Mouse (Mus musculus): Measurements from ENCODE around the gene Psd4.

DNA sequence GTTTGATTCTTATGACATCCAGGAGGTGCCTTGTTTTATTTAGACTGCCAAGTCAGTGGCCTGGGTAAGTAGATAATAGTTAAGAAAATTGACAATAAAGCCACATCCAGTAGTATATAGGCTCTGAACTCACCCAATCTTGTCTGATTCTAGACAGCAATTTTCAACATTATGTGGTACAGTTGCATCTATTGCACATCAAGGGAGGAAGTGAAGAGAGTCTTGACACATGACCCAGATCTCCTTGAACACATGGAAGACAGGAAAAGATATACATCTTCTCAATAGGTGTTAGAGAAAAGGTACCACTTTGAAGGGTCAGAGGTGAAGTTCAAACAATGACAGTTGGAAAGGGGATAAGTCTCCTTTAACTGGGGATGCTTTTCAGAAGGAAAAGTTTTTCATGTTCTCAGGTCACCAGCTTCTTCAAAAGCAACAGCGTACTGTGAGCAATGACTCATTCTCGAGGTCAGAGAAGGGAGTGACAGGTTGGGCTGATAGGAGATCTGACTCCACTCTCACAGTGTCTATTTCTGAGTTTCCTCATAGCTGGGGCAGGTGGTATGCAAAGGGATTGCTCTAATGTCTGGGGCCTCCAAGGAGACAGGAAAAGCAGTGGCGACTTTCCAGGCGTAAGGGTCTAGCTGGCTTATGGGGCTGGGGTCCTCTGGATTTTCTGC, 49.3 kb upstream of the Psd4 start:
- no peak for TF ChIP-seq CTCF (IDR thresholded peaks at IDR 0.05; ENCODE audit: borderline replicate concordance, extremely low read depth, insufficient read depth, insufficient read length)
- no peak for TF ChIP-seq POLR2A (IDR thresholded peaks at IDR 0.05; ENCODE audit: borderline replicate concordance, extremely low read depth, insufficient read depth, insufficient read length, poor library complexity, severe bottlenecking)

All from brain, embryonic 14.5 days (tissue).